Mouse (Mus musculus): ENCODE data around the gene Utp11. TPM values are rescaled to one million over a fixed set of nuclear protein-coding genes. Genes with fewer than 3 reads are reported as not detected.

The Utp11 gene
- 64.4 TPM for polyA plus RNA-seq (2014; fragmentation: Illumina TruSeq; extraction: RNeasy Lipid Tissue Mini Kit (QIAGEN cat#74804); ENCODE audit: low read depth, low replicate concordance)

DNA sequence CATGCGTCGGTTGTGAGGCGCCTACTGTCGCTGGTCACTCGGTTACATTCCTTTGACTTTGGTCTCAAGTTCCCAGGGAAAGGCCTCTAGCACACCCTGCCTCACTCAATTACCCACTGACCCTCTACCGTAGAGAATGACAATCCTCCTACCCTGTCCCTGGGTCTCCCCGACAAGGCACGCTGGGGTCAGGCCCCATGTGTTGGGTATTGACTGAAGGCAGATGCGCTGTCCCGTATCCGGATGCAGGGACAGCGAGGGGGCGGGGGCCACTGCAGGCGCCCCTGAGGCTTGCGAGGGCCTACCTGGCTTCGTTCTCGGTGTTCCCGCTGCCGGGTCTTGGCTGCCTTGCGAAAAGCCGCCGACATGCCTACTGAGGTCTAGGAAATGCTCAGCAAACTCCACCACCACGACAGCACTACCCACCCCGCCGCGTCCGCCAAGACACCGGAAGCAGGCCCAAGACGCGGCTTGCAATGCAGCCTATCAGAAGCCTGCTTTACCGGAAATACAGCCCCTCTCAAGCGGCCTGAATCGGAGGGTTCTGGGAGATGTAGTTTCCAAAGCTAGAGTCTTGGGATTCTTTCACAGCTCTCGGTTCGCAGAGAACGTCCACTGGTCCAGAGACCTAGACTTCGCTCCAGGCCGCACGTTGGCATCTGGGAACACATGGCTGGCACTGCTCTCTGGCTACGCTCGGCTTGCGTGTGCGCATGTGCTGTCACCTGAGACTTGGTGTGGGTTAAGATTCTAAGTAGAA lies at the start of gene Utp11:
Gene Utp11 (minus strand): TSS at position 466 of the 760 bp plus-strand sequence.

DNA sequence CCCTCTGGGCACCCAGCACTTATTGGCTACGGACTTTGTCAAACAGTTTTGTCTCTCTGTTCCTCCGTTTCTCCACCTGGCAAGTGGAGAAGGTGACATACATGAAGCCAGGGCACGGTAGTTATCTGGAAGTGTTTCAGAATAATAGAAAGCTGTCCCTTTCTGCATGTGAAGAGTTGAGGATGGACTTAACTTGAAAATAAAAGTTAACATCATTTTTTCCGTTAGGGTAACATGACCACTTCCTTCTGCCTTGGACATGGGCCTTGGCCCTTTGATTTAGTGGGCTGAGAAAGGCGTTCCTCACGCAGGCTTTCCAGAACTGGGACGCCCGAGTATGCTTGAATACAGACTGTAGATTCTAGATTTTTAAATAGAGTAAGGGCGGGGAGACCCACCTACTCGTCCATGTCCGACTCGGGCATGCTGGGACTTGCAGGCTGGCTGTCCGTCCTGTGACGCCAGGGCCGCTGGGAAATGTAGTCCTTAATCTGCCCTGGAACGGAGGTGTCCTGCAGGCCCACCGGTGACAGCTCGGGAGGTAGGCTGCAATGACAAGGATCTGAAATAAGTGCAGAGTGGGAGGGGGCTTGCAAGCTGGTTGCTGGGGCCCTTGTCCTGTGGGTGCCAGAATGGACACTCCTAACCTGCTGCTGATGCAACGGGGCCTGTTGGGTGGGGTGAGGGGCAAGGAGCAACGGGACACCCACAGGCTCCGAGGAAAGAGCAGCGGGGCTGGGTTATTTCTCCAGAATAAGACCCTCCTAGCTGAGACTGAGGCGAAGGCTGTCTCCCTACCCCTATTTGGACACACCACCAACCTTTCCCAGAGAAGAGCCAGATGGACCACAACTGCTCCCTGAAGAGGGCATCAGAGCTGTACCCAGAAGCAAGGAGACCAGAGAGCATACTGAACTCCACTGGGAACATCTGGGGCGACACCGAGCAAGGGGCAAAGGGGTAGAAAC lies 48.3 kb upstream of the Utp11 start, which contains the start of gene Inpp5b:
Gene Inpp5b (plus strand): TSS at position 475 of the 968 bp plus-strand sequence.

DNA sequence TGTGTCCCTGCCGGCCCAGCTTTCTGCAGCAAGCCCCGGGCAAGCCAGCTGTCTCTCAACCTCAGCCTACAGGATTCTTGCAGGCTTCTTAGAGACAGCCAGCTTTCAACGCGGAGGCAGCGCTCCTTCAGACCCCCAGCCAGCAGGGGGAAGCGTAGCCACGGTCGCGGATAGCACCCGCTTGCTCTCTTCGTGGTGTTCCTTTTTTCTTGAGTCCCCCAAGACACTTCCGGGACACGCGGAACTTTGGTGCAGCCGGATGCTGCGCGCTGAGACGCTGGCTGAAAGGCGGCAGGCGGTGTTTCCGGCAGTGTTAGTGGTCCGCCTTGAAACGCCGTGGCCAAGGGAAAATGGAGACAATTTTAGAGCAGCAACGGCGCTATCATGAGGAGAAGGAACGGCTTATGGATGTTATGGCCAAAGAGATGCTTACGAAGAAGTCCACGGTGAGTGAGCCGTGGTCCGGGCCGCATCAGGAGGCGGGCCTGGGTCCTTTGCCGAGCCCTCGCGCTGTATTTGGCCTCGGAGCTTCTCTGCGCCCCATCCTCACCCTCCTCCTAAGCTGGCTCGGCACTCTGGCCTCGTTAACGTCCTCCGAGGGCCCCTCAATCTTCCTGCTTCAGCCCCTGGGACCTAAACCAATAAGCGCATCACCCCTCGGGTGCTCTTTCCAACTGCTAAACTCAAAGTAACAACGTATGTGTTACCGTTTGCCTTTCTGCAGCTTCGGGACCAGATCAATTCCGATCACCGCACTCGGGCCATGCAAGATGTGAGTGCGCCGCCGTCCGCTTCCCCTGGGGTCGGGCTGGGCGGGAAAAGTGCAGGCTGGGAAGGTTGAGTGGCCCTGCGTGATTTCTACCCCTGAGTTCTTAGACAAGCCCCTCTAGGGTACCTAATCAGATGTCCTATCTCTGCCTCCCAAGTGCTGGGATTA lies 21.4 kb upstream of the Utp11 start, which contains the start of gene Sf3a3:
Gene Sf3a3 (plus strand): TSS at position 232 of the 937 bp plus-strand sequence.

DNA sequence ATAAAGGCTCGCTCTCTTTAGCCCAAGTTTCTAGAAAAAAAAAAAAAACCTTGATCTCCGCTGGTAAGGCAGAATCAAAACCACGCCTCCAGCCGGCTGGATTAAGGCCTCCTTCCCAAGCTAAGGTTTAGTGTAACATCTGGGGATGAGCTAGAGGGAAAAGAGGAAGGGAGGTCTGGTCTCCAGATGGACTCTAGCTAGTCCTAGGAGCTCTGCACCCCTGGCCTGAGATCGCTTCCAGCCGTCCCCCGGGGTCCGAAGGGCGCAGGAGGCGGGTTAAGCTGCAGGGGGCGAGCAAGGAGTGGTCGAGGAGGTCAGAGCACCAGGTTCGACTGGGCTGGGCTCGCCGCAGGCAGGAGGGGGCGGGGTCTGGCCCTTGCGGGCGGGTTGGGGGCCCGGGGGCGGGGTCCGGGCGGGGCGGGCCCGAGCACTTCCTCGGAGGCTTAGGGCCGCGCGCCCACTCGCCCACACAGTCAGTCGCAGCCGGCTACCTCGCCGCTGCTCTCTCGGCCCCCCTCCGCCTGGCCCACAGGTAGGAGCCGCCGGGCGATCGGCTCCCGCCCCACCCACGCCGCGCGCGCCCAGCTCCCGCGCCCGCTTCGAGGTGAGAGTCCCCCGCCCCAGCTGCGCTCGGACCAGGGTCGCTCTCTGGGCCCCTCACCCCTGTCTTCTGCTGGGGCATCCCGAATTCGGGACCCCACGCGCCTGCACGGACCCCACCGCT lies 7.0 kb upstream of the Utp11 start, which contains the start of gene Fhl3:
Gene Fhl3 (plus strand): TSS at position 454 of the 724 bp plus-strand sequence.

DNA sequence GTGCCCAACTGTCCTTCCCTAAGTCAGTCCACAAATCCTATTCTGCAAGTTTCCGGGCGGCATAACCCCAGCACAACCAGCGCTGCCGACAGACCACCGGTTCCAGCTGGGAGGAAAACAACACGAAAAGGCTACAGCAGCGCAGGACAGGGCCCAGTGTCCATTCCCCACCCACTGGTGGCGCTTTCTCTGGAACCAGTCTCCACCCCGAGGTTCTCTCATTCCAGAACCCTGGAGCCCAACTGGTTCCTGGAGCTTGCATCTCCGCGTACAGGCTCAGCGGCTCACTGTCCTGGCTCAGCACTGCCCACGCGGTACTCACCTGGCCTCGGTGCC lies 36.9 kb downstream of the Utp11 start, which contains the start of gene Pou3f1:
Gene Pou3f1 (plus strand): TSS at position 290 of the 336 bp plus-strand sequence.

Other genes starting within 250 kb of the Utp11 start
- gene 3100002H09Rik, start 82.8 kb downstream of the Utp11 start, polyA plus RNA-seq (2014; fragmentation: Illumina TruSeq; extraction: RNeasy Lipid Tissue Mini Kit (QIAGEN cat#74804); ENCODE audit: low read depth, low replicate concordance) = not detected
- gene Pou3f1, start 36.8 kb downstream of the Utp11 start, polyA plus RNA-seq (2014; fragmentation: Illumina TruSeq; extraction: RNeasy Lipid Tissue Mini Kit (QIAGEN cat#74804); ENCODE audit: low read depth, low replicate concordance) = not detected
- gene Fhl3, start 7.1 kb upstream of the Utp11 start, polyA plus RNA-seq (2014; fragmentation: Illumina TruSeq; extraction: RNeasy Lipid Tissue Mini Kit (QIAGEN cat#74804); ENCODE audit: low read depth, low replicate concordance) = 0.58 TPM
- 31.5 TPM for gene Sf3a3, start 21.2 kb upstream of the Utp11 start, polyA plus RNA-seq (2014; fragmentation: Illumina TruSeq; extraction: RNeasy Lipid Tissue Mini Kit (QIAGEN cat#74804); ENCODE audit: low read depth, low replicate concordance)
- gene Inpp5b, start 48.2 kb upstream of the Utp11 start, polyA plus RNA-seq (2014; fragmentation: Illumina TruSeq; extraction: RNeasy Lipid Tissue Mini Kit (QIAGEN cat#74804); ENCODE audit: low read depth, low replicate concordance) = 12.0 TPM
- gene Mtf1, start 108.5 kb upstream of the Utp11 start, polyA plus RNA-seq (2014; fragmentation: Illumina TruSeq; extraction: RNeasy Lipid Tissue Mini Kit (QIAGEN cat#74804); ENCODE audit: low read depth, low replicate concordance) = 11.6 TPM
- gene Yrdc, start 157.1 kb upstream of the Utp11 start, polyA plus RNA-seq (2014; fragmentation: Illumina TruSeq; extraction: RNeasy Lipid Tissue Mini Kit (QIAGEN cat#74804); ENCODE audit: low read depth, low replicate concordance) = 37.0 TPM
- gene 1110065P20Rik, start 157.6 kb upstream of the Utp11 start, polyA plus RNA-seq (2014; fragmentation: Illumina TruSeq; extraction: RNeasy Lipid Tissue Mini Kit (QIAGEN cat#74804); ENCODE audit: low read depth, low replicate concordance) = 2.3 TPM
- 2.3 TPM for gene Maneal, start 168.6 kb upstream of the Utp11 start, polyA plus RNA-seq (2014; fragmentation: Illumina TruSeq; extraction: RNeasy Lipid Tissue Mini Kit (QIAGEN cat#74804); ENCODE audit: low read depth, low replicate concordance)
- gene Epha10, start 187.3 kb upstream of the Utp11 start, polyA plus RNA-seq (2014; fragmentation: Illumina TruSeq; extraction: RNeasy Lipid Tissue Mini Kit (QIAGEN cat#74804); ENCODE audit: low read depth, low replicate concordance) = 0.12 TPM
- gene 9930104L06Rik, start 243.4 kb upstream of the Utp11 start, polyA plus RNA-seq (2014; fragmentation: Illumina TruSeq; extraction: RNeasy Lipid Tissue Mini Kit (QIAGEN cat#74804); ENCODE audit: low read depth, low replicate concordance) = 7.6 TPM
- 9.7 TPM for gene Cdca8, start 245.7 kb upstream of the Utp11 start, polyA plus RNA-seq (2014; fragmentation: Illumina TruSeq; extraction: RNeasy Lipid Tissue Mini Kit (QIAGEN cat#74804); ENCODE audit: low read depth, low replicate concordance)

Data from adrenal gland, adult 10 weeks (tissue).